Mouse (Mus musculus) forebrain, embryonic 15.5 days (tissue): ENCODE measurements around the gene Gtf3c5. TPM values are rescaled to one million over a fixed set of nuclear protein-coding genes. Genes with fewer than 3 reads are reported as not detected.

ENCODE experiments used
- ATAC-seq: fragments of 200-750 bp; cut with Nextera tagmentation; replicated peaks from 2 replicates; pipeline ENCODE4 v1.8.0; 2017; ENCODE audit warnings: mild to moderate bottlenecking, moderate TSS enrichment, moderate library complexity
- H3K27ac ChIP-seq: fragments of 300-500 bp; sonication (generic); replicated peaks from 2 replicates; pipeline ENCODE4 v1.5.1; 2015; ENCODE audit warnings: mild to moderate bottlenecking, inconsistent platforms
- H3K27me3 ChIP-seq: fragments of 300-500 bp; sonication (generic); 2 replicates; pipeline ENCODE4 v1.6.1; 2015; ENCODE audit warnings: inconsistent platforms
- H3K36me3 ChIP-seq: fragments of 300-500 bp; sonication (generic); 2 replicates; pipeline ENCODE4 v1.6.1; 2015; ENCODE audit warnings: mild to moderate bottlenecking, inconsistent platforms
- H3K4me1 ChIP-seq: fragments of 300-500 bp; sonication (generic); 2 replicates; pipeline ENCODE4 v1.6.1; 2015; ENCODE audit warnings: inconsistent platforms
- H3K4me2 ChIP-seq: fragments of 300-500 bp; sonication (generic); replicated peaks from 2 replicates; pipeline ENCODE4 v1.6.1; 2015; ENCODE audit warnings: mild to moderate bottlenecking, inconsistent platforms
- H3K4me3 ChIP-seq: fragments of 300-500 bp; sonication (generic); 2 replicates; pipeline ENCODE4 v1.5.1; 2015; ENCODE audit warnings: mild to moderate bottlenecking, inconsistent platforms
- H3K9ac ChIP-seq: fragments of 300-500 bp; sonication (generic); replicated peaks from 2 replicates; pipeline ENCODE4 v1.6.1; 2015; ENCODE audit warnings: mild to moderate bottlenecking, inconsistent platforms
- H3K9me3 ChIP-seq: fragments of 300-500 bp; sonication (generic); 2 replicates; pipeline ENCODE4 v1.6.1; 2016; ENCODE audit warnings: inconsistent platforms
- WGBS: fragments of 180-500 bp; shearing (Covaris S2); methylation state at CpG from one replicate; pipeline ENCODE4 v1.1.7; 2015; ENCODE audit warnings: mixed read lengths; 5-methylcytosine and 5-hydroxymethylcytosine counted together
- polyA plus RNA-seq: library from polyadenylated mRNA; unstranded; fragments of >200 nt; fragmentation: Nextera tagmentation; extraction: Ambion mirVana; gene quantifications from 2 replicates; pipeline ENCODE4 v1.2.1, GENCODE M21; 2015

The Gtf3c5 gene
- 41.8 and 42.3 TPM in 2 replicates for polyA plus RNA-seq

- H3K4me3 ChIP-seq: peak within 1 kb of the TSS; percentile 70
- ATAC-seq: 0 out of 2 replicates have a peak, but pooled peaks have one; percentile 3
- H3K4me1 ChIP-seq: peaks cover 26% of the 10 kb centered on the region
- WGBS: 74% methylated on average over 9 of the region's 9 CpGs
- H3K36me3 ChIP-seq: peaks cover 15% of the 10 kb centered on the region
- peak within 1 kb of the TSS; percentile 67 for H3K4me2 ChIP-seq
- H3K27ac ChIP-seq: peak within 1 kb of the TSS; percentile 95
- no peaks in the 10 kb centered on the region for H3K27me3 ChIP-seq
- H3K9ac ChIP-seq: peak within 1 kb of the TSS; percentile 66
- no peaks in the 10 kb centered on the region for H3K9me3 ChIP-seq
These were observed at the start of gene Gtf3c5 for GRCm38 (mm10) chr2:28583651-28584050. Gene Gtf3c5, minus strand, starts transcription at chr2:28583751.

- no peak for ATAC-seq
- Histone ChIP-seq H3K36me3 (no peaks in the 10 kb centered on the region), H3K4me1 (peaks cover under 1% of the 10 kb centered on the region; the same call in 1 of the 2 replicates), H3K4me2 (no peak overlapping the region), H3K27ac (no peak overlapping the region), H3K9ac (no peak overlapping the region), H3K27me3 (no peaks in the 10 kb centered on the region), H3K4me3 (no peak overlapping the region), H3K9me3 (no peaks in the 10 kb centered on the region)
- WGBS: 57% methylated on average over 4 of the region's 4 CpGs
These were observed 49.6 kb upstream of the Gtf3c5 start for GRCm38 (mm10) chr2:28633136-28633535.

- whole genome bisulfite sequencing: 61% methylated on average over 1 of the region's 1 CpGs
- H3K36me3 ChIP-seq: no peaks in the 10 kb centered on the region
These were observed 49.1 kb upstream of the Gtf3c5 start for GRCm38 (mm10) chr2:28632626-28633025.

GRCm38 (mm10) chr2:28629911-28630381 is 46.4 kb upstream of the Gtf3c5 start:
- Histone ChIP-seq H3K27me3 (no peaks in the 10 kb centered on the region), H3K4me2 (no peak overlapping the region), H3K9ac (no peak overlapping the region), H3K4me3 (no peak overlapping the region), H3K27ac (no peak overlapping the region), H3K9me3 (no peaks in the 10 kb centered on the region), H3K4me1 (no peaks in the 10 kb centered on the region), H3K36me3 (no peaks in the 10 kb centered on the region)
- WGBS: 67% methylated on average over 4 of the region's 4 CpGs
- no peak for ATAC-seq

More at GRCm38 (mm10) chr2:28632626-28633025, 49.1 kb upstream of the Gtf3c5 start:
- Histone ChIP-seq H3K27me3 (no peaks in the 10 kb centered on the region), H3K4me2 (no peak overlapping the region), H3K9me3 (no peaks in the 10 kb centered on the region), H3K4me3 (no peak overlapping the region), H3K9ac (no peak overlapping the region), H3K27ac (no peak overlapping the region), H3K4me1 (no peaks in the 10 kb centered on the region)
- ATAC-seq: no peak

- H3K9ac ChIP-seq: no peak overlapping the region
- no peak overlapping the region for H3K4me3 ChIP-seq
- H3K9me3 ChIP-seq: no peaks in the 10 kb centered on the region
- H3K4me2 ChIP-seq: no peak overlapping the region
- no peak for ATAC-seq
- no peak overlapping the region for H3K27ac ChIP-seq
- H3K4me1 ChIP-seq: no peaks in the 10 kb centered on the region
- H3K27me3 ChIP-seq: no peaks in the 10 kb centered on the region
- H3K36me3 ChIP-seq: no peaks in the 10 kb centered on the region
- WGBS: 61% methylated on average over 2 of the region's 2 CpGs
These were observed 44.5 kb upstream of the Gtf3c5 start for GRCm38 (mm10) chr2:28628053-28628452.

GRCm38 (mm10) chr2:28626038-28626437 is 42.5 kb upstream of the Gtf3c5 start:
- no peak overlapping the region for H3K27ac ChIP-seq
- H3K27me3 ChIP-seq: peaks cover 16% of the 10 kb centered on the region
- WGBS: 78% methylated on average over 3 of the region's 3 CpGs
- no peaks in the 10 kb centered on the region for H3K36me3 ChIP-seq
- no peaks in the 10 kb centered on the region for H3K9me3 ChIP-seq
- no peak overlapping the region for H3K4me3 ChIP-seq
- no peaks in the 10 kb centered on the region for H3K4me1 ChIP-seq
- H3K4me2 ChIP-seq: no peak overlapping the region
- H3K9ac ChIP-seq: no peak overlapping the region
- no peak for ATAC-seq

- no peak for ATAC-seq
- Histone ChIP-seq H3K9ac (no peak overlapping the region), H3K36me3 (no peaks in the 10 kb centered on the region), H3K4me2 (no peak overlapping the region), H3K9me3 (no peaks in the 10 kb centered on the region), H3K4me3 (no peak overlapping the region), H3K27me3 (peaks cover 23% of the 10 kb centered on the region), H3K27ac (no peak overlapping the region), H3K4me1 (no peaks in the 10 kb centered on the region)
- 87% methylated on average over 3 of the region's 3 CpGs for WGBS
These were observed 41.3 kb upstream of the Gtf3c5 start for GRCm38 (mm10) chr2:28624870-28625269.

- Histone ChIP-seq H3K27me3 (peaks cover 23% of the 10 kb centered on the region), H3K4me3 (no peak overlapping the region), H3K4me1 (no peaks in the 10 kb centered on the region), H3K9ac (no peak overlapping the region), H3K9me3 (no peaks in the 10 kb centered on the region), H3K27ac (no peak overlapping the region), H3K4me2 (no peak overlapping the region), H3K36me3 (no peaks in the 10 kb centered on the region)
- no peak for ATAC-seq
- 21% methylated on average over 10 of the region's 10 CpGs for WGBS
These were observed 39.1 kb upstream of the Gtf3c5 start for GRCm38 (mm10) chr2:28622521-28623124.

- Histone ChIP-seq H3K4me3 (no peak within 1 kb of the TSS), H3K27ac (no peak within 1 kb of the TSS), H3K36me3 (no peaks in the 10 kb centered on the region), H3K27me3 (peaks cover 23% of the 10 kb centered on the region), H3K9me3 (no peaks in the 10 kb centered on the region), H3K4me2 (no peak within 1 kb of the TSS), H3K9ac (no peak within 1 kb of the TSS), H3K4me1 (no peaks in the 10 kb centered on the region)
- WGBS: 6% methylated on average over 16 of the region's 16 CpGs
- no peak for ATAC-seq
These were observed 38.2 kb upstream of the Gtf3c5 start, which contains the start of gene Gfi1b for GRCm38 (mm10) chr2:28621664-28622171. Gene Gfi1b, minus strand, starts transcription at chr2:28621982.

GRCm38 (mm10) chr2:28621111-28621510 is 37.6 kb upstream of the Gtf3c5 start:
- H3K4me2 ChIP-seq: no peak overlapping the region
- H3K27ac ChIP-seq: no peak overlapping the region
- ATAC-seq: no peak
- peaks cover 23% of the 10 kb centered on the region for H3K27me3 ChIP-seq
- no peak overlapping the region for H3K9ac ChIP-seq
- no peaks in the 10 kb centered on the region for H3K36me3 ChIP-seq
- WGBS: 27% methylated on average over 2 of the region's 2 CpGs
- no peaks in the 10 kb centered on the region for H3K9me3 ChIP-seq
- no peaks in the 10 kb centered on the region for H3K4me1 ChIP-seq
- no peak overlapping the region for H3K4me3 ChIP-seq

GRCm38 (mm10) chr2:28620522-28620921 is 37.0 kb upstream of the Gtf3c5 start:
- WGBS: 66% methylated on average over 10 of the region's 10 CpGs
- peaks cover 23% of the 10 kb centered on the region for H3K27me3 ChIP-seq
- H3K4me1 ChIP-seq: no peaks in the 10 kb centered on the region
- no peak overlapping the region for H3K9ac ChIP-seq
- ATAC-seq: no peak
- H3K4me2 ChIP-seq: no peak overlapping the region
- H3K36me3 ChIP-seq: no peaks in the 10 kb centered on the region
- no peak overlapping the region for H3K27ac ChIP-seq
- no peak overlapping the region for H3K4me3 ChIP-seq
- no peaks in the 10 kb centered on the region for H3K9me3 ChIP-seq

GRCm38 (mm10) chr2:28619369-28619768 is 35.8 kb upstream of the Gtf3c5 start:
- Histone ChIP-seq H3K36me3 (no peaks in the 10 kb centered on the region), H3K9ac (no peak overlapping the region), H3K27me3 (peaks cover 23% of the 10 kb centered on the region), H3K27ac (no peak overlapping the region), H3K4me1 (no peaks in the 10 kb centered on the region), H3K4me2 (no peak overlapping the region), H3K4me3 (no peak overlapping the region), H3K9me3 (no peaks in the 10 kb centered on the region)
- WGBS: 83% methylated on average over 6 of the region's 6 CpGs
- no peak for ATAC-seq
